Mouse (Mus musculus): ENCODE data around the gene Cyb561a3. TPM values are rescaled to one million over a fixed set of nuclear protein-coding genes. Genes with fewer than 3 reads are reported as not detected.

Cyb561a3 gene
- total RNA-seq, 2 experiments from 2014 or later, result 12.1 to 13.3 TPM

DNA sequence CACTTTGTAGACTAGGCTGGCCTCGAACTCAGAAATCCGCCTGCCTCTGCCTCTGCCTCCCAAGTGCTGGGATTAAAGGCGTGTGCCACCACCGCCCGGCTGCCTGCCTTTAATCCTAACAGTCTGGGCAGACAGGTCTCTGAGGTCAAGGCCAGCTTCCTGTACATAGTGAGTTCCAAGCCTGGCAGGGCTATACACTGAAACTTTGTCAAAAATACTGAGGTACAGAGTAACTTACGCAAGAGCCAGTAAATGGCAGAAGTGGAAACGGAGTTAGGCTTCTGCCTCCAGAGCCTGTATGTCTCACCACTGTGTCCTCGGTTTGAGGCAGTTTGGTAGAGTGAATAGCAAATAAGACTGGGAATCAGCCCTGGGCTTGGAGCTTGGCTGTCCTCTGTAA, 10.3 kb downstream of the Cyb561a3 start:
- no peak for DNase-seq (ENCODE audit: extremely low spot score in 1 of 2, low spot score in 2 of 2)
- intact Hi-C loops (cut with DNase I), result no loop called here

DNA sequence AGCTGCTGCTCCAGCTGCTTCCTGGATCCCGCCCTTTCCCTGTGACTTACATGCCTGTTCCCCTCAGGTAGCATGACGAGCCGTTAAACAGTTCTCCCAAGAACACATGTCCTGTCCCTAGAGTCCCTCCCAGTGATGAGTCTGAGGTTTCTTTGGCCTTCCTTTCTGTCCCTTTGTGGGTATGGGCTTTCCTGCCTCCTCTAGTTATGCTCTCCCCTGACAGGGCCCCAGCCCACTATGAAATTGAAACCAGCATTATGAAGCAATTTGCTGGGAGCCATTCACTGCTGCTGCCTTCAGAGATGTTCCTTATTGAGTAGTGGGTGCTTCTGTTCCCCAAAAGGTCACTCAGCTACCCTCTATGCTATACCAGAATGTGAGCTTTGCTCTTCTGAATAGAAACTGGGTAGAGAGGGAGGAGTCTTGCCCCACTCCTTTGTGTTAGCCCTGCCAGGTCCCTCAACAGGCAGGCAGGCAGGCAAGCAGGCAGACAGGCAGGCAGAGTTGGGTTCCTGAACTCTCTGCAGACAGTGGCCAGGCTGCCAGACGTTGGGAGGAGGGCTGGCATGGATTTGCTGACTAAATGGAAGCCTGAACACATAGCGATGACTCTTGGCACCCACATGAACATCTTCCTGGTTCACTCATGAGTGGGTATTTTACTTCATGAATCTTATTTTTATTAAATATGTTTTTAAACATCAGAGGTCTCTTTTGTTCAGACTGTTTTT, 12.3 kb downstream of the Cyb561a3 start:
- no peak for DNase-seq (ENCODE audit: extremely low spot score in 1 of 2, low spot score in 2 of 2)
- intact Hi-C loops (cut with DNase I), result no loop called here

DNA sequence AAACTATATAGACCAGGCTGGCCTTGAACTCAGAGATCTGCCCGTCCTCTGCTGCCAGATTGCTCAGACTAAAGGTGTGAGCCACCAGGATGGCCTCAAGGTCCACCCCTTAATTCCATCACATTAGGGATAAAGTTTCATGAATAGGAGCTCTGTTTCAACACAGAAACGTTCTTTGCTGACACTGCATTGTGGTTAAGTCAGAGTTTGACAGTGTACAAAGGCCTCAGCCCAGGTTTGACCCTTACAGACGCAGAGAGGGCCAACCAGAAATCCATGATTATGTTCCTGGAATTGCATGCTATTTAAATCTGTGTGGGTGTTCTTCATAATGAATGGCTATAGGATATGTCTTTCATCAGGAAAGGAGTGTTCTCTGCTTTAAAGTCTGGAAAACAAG, 13.3 kb downstream of the Cyb561a3 start:
- DNase-seq (ENCODE audit: extremely low spot score in 1 of 2, low spot score in 2 of 2), result no peak
- intact Hi-C loops (cut with DNase I), result no loop called here

DNA sequence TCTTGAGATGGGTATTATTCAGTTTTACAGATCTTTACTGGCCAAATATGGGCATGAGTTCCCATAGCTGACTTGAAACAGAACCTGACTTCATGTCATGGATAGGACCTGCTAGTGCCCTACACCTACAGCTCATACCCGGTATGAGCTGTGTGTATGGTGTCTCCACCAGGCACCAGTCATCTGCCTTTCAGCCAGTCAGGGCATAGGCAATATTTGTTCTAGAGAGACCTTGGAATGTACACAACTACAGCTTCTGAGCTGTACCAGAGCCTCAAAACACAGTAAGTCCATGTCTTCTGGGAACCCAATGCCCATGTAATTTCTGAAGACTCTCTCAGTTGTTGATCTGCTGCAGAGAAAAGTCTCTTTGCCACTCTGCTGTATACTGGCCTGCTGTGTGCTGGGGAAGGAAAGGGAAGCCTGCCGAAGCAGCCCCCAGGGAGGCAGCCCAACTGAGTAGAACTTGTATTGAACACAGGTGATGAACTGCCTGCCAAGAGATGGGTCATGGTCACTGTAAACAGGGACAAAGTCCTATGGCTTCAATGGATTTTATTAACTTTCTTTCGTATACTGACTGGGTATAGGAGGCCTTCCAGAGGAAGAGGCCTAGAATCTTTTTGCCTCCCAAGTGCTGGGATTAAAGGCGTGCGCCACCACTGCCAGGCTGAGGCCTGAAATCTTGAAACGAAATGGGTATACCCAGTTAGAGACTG, 14.8 kb downstream of the Cyb561a3 start:
- no peak for DNase-seq (ENCODE audit: extremely low spot score in 1 of 2, low spot score in 2 of 2)
- intact Hi-C loops (cut with DNase I), result no loop called here

DNA sequence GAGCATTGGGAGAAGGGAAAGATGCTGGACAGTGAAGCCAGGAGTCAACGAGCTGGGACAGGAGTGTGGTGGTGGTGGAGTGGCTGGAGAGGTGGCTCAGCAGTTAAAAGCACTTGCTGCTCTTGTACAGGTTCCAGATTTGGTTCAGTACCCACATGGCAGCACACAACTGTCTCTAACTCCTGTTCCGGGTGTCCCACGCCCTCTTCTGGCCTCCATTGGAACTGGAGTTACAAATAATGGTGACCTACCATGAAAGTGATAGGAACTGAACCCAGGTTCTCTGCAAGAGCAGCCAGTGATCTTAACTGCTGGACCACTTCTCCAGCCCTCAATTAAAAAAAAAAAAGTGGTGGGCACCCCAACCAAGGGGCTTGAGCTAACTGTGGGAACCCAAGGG, 21.2 kb downstream of the Cyb561a3 start:
- intact Hi-C loops (cut with DNase I), result no loop called here
- DNase-seq (ENCODE audit: extremely low spot score in 1 of 2, low spot score in 2 of 2), result no peak

DNA sequence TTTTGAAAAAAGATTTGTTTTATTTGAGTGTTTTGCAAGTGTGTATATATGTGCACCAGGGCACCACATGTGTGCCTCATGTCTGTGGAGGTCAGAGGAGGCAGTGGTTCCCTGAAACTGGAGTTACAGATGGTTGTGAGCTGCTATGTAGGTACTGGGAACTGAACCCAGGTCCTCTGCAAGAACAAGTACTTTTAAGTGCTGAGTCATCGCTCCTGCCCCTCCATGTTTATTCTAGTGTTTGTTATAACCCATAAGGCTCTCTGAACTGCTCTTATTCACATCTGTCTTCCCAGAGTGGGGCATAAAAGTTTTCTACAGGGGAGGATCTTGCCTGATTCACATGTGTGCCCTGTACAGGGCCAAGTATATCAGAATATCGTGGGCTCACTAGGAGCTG, 22.7 kb downstream of the Cyb561a3 start:
- intact Hi-C loops (cut with DNase I), result no loop called here
- DNase-seq (ENCODE audit: extremely low spot score in 1 of 2, low spot score in 2 of 2), result no peak

DNA sequence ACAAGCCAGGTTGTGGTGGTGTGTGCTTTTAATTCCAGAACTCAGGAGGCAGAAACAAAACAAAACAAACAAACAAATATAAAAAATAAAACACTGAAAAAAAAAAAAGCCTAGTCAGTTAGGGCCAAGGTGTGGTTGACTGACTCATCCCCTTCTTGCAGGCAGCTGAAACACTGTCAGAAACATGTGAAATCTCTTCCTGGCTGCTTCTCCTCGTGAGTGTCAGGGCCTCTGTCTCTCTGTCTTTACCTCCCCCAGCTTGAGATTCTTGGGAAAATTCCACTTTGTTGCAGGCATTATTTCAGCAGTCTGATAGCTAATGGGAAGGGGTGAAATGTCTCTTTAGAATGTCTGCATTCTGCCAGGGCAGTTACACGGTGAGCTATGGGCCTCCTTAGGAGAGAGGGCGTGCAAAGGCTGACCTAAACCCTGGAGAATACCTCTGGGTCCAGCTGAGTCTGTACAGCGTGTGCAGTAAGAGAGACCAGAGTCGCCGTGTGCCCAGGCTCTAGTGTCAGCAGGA, 25.3 kb downstream of the Cyb561a3 start:
- intact Hi-C loops (cut with DNase I), result no loop called here
- DNase-seq (ENCODE audit: extremely low spot score in 1 of 2, low spot score in 2 of 2), result no peak

DNA sequence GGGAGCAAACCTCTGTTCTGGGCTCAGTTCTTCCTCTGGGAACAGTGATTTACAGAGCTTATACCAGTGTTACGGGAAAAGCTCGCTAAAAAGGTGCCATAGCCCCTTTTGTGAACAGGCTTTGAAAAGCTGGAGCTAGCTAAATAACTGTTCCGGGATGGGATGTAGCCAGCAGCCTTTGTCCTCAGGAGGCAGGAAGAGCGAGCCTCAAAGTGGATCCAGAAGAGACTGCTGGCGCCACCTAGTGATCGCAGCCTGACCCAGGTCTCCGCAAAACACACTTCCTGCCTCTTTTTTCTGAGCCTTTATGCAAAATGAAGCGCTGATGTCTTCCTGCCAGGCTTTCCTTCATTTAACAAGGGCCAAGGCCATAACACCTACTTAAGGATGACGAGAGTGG, 25.8 kb downstream of the Cyb561a3 start:
- peak; percentile 85 to 93 for DNase-seq (ENCODE audit: extremely low spot score in 1 of 2, low spot score in 2 of 2)
- intact Hi-C loops (cut with DNase I), result no loop called here

DNA sequence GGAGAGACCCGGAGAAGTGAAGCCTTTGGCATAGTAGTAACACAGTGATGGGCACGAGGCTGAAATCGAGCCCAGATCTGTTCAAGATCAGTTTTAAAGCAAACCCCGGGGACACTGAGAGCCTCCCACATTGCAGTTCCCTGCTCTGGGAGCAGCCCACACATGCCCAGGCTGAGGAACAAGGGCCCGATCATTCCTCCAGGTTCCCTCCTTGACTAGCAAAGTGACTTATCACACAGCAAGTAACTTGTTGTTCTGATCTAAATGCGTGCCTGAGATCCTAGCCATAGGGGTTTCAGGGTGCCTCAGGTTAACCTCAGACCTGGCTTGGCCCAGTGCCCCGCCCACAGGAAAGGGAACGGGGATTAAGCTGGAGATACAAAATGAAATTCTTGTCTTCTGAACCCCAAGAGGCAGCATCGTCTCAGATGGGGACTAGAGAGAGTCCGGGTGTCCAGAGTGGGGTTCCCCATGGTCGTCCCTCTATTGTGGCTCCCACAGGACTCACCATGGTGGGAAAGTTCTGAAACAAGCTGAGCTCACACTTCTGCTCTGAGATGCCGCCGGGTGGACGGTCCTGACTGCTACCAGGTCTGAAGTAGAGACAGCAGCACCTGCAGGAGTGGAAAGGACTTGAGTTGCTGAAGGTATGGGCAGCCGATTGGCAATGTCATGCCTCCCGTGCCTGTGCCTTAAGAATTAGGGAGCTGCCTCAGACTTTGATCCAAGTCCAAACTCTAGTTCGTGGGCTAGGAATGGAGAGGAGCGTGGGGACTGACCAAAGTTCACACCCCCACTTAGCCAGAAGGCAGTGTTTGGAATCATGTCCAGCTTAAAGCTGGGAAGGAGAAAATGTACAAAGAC, 26.9 kb downstream of the Cyb561a3 start:
- intact Hi-C loops (cut with DNase I), result no loop called here
- DNase-seq (ENCODE audit: extremely low spot score in 1 of 2, low spot score in 2 of 2), result peak in 1 of 2 experiments; percentile 33

DNA sequence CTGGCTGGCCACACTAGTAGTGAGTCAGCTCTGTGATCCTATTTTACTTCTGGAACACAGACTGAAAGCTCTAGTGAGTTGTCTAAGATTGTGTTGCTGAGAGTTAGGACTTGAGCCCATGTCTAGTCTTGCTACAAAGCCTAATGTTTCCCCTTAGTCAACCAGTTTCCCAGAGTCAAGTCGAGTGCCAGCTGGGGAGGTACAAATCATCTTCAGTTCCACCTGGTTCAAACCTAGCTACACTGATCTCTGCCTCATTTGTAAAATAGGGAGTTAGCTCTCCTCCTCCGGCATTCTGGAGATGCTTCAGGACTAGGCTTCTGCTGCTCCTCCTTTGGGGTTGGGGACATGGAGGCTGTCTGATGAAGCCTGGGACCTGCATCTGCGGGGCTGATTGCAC, 27.6 kb downstream of the Cyb561a3 start:
- DNase-seq (ENCODE audit: extremely low spot score in 1 of 2, low spot score in 2 of 2), result no peak
- intact Hi-C loops (cut with DNase I), result no loop called here

DNA sequence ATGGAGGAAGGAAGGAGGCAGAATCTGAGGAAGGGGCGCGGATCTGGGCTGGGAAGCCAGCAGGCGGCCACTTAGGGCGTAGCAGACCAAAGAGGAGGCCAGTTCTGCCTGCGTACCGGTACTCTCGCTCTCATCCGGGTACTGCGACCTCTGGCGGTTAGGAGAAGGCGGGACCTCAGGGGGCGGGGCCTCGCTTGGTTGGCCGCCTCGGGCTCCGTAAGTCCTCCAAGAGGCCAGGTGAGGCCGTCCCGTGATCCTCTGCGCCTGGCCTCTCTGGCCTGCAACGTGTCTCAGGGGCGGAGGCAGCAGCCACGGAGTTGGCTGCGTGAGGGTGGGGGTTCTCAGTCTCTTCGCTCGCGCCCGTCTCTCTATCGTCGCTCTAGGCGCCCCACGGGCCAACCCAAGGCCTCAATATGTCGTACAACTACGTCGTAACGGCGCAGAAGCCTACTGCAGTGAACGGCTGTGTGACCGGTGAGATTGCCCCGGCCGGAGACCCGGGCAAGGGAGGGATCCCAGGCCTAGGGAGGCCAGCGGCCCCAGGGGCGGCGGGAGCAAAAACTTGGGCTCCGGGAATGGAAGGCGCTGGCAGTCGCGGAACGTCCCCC, 28.4 kb downstream of the Cyb561a3 start, which contains the start of the genes Ddb1 and Tkfc:
Gene Ddb1 (plus strand): TSS at position 35 of the 608 bp plus-strand sequence.
Gene Tkfc (minus strand): TSS at position 362 of the 608 bp plus-strand sequence.
- intact Hi-C loops (cut with DNase I), result loop anchor here (5.0 kb wide), 1 partner anchor 48 kb away; the partner anchor contains the start of gene Tmem216

DNA sequence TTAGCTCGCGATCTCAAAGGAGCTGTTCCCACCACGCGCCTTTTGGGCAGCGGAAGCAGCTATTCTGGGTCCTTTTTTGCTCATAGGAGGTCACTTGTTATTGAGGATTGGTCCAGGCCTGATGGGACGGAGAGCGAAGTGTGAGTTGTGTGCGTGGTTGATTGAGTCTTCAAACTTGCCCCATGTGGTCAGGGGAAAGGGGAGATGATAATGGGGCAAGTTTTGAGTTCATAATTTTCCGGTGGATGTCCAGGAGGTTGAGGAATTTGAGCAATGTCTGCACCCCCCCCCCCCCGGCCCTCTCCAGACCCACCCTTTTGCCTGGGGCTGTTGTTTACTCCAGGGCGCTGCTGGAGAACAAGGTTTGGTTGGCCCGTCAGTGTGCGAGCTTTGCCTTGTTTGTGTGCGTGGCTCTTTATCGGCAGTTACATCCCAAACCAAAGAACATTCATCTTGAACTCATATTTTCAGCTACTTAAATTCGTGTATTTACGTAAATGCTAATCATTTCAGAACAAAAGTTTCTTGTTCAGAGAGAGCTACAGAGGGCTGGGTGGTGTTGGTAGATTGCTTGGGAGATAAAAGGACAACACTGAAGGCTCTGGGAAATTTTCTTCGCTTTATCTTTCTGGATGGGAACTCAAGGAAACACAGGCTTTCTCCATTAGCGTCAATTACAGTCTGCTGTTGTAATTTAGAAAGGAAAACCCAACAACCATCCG, 29.1 kb downstream of the Cyb561a3 start:
- no peak for DNase-seq (ENCODE audit: extremely low spot score in 1 of 2, low spot score in 2 of 2)
- intact Hi-C loops (cut with DNase I), result loop anchor here (5.0 kb wide), 1 partner anchor 49 kb away; the partner anchor contains the start of gene Tmem216

More for the DNA sequence above, 28.4 kb downstream of the Cyb561a3 start, which contains the start of the genes Ddb1 and Tkfc:
- DNase-seq (ENCODE audit: extremely low spot score in 1 of 2, low spot score in 2 of 2), result peak; percentile 98 to 99

DNA sequence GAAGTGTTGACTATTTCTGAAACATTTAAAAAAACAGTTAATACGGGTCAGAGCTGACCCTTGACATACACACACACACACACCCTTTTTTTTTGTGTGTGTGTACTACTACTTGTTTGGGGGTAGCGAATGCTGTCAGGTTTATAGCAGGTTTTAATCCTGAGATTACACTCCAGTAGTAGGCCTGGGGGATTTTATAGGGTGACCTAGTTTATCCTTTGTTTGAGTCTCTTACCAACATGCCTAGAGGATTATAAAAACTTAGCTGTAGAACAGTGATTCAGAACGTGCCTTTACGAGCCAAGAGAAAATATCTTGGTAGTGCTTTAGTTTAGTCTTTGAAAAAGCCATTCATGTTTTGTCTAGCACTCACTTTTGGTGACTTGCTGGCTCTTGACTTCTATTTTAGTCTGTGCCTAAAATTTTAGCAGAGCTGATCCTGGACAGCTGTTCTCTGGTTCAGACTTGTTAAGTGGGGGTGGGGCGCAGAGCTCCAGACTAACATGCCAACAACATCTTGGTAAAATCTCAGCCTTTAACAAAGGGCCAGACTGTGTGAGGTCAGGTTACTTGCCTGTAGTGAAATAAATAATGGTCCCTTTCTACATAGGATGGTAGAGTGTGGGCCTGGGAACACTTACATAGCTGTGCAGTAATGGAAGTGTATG, 31.7 kb downstream of the Cyb561a3 start:
- no peak for DNase-seq (ENCODE audit: extremely low spot score in 1 of 2, low spot score in 2 of 2)
- intact Hi-C loops (cut with DNase I), result loop anchor here (2.0 to 5.0 kb wide), 2 partner anchors 51 to 66 kb away; partner anchors contain the start of gene Tmem216

DNA sequence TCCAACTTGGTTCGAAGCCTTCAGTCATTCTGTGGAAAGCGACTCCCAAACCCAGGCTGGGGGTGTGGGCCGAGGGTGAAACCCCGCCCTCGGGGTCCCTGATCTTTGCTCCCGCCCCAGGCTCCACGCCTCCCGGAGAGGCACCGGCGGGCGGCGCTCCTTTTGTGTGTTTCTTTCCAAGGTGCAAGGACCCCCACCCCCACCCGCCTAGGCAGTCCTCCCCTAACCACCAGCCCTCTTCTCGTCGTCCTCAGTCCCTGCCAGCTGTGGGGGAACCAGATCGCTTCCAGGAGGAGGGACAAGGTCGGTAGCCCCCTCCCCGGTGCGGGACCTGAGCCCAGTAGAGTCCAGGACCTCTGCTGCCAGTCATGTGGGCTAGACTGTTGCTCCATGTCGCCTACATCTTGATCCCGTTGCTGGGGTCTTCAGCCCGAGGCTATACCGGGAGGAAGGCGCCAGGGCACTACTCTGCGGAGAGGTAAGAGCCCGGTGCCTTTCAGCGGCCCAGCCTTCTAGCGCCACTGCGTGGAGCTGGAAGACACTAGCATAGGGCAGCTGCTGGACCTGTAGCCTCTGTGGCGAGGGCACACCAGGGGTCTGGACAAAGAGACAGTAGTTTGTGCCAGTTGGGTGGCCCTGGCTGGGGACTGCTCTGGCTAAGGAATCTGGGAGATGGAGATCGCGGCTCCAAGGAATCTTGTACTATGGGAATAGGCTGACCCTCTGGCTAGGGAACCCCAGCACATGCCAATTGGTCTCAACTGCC, 57.3 kb downstream of the Cyb561a3 start, which contains the start of gene Vwce:
Gene Vwce (plus strand): TSS at position 108 of the 766 bp plus-strand sequence.
- intact Hi-C loops (cut with DNase I), result no loop called here

DNA sequence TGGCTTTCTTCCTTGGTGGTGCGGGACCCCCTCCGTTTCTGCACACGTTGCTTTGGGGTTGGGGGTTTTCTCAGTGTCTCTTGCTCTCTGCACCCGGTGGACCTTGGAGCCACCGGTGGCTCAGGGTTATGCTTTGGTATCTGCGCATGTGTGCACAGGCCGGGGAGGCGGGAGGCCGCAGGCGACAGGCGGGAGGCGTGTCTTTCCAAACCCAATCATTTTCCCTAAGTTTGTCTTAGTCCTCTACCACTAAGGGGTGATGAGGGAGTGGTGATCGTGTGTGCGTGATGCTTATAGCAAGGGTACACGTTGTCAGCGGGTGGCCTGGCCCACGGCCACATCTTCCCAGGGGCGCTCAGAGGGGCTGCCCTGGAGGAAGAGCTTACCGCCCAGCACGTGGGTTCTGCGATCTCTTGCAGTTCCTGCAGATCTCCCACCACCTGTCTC, 57.9 kb downstream of the Cyb561a3 start:
- intact Hi-C loops (cut with DNase I), result no loop called here
- DNase-seq (ENCODE audit: extremely low spot score in 1 of 2, low spot score in 2 of 2), result peak; percentile 46 to 73

More for the DNA sequence above, 57.3 kb downstream of the Cyb561a3 start, which contains the start of gene Vwce:
- peak; percentile 16 to 61 for DNase-seq (ENCODE audit: extremely low spot score in 1 of 2, low spot score in 2 of 2)

DNA sequence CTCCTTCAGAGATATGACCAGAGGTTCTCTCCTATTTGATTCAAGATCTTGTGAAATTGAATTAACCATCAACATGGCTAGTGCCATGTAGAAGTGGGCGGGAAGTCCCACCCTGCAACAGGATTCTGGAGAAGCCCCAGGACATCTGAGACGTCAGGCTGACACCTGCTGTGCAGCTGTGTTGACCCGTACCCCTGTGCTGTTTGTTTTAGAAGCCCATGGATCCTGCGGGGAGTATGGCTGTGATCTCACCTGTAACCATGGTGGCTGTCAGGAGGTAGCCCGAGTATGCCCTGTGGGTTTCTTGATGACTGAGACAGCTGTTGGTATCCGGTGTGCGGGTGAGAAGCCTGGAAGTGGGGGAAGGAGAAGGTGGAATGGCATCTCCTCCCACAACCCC, 60.9 kb downstream of the Cyb561a3 start:
- intact Hi-C loops (cut with DNase I), result no loop called here
- no peak for DNase-seq (ENCODE audit: extremely low spot score in 1 of 2, low spot score in 2 of 2)

Data from left cerebral cortex, postnatal 10 days (tissue).